Mouse (Mus musculus) liver, postnatal 0 days (tissue): ENCODE results near the gene Tmem238l. TPM values are rescaled to one million over a fixed set of nuclear protein-coding genes. Genes with fewer than 3 reads are reported as not detected.

Experiments used
- ATAC-seq: fragments of 200-750 bp; cut with Nextera tagmentation; 2 replicates; pipeline ENCODE4 v1.8.0; 2017; ENCODE audit warnings: mild to moderate bottlenecking, moderate library complexity
- DNase-seq: peaks from one replicate; pipeline ENCODE4 v3.0.0-alpha.2; 2016
- H3K27ac ChIP-seq: fragments of 300-500 bp; sonication (generic); 2 replicates; pipeline ENCODE4 v1.5.1; 2014; ENCODE audit warnings: antibody characterized with exemption, moderate library complexity, mild to moderate bottlenecking, low read depth
- H3K27me3 ChIP-seq: fragments of 300-500 bp; sonication (generic); 2 replicates; pipeline ENCODE4 v1.6.1; 2014; ENCODE audit warnings: low read length, control low read depth, mixed read lengths; ENCODE audit not compliant: insufficient read depth
- H3K36me3 ChIP-seq: fragments of 300-500 bp; sonication (generic); replicated peaks from 2 replicates; pipeline ENCODE4 v1.6.1; 2014; ENCODE audit warnings: mild to moderate bottlenecking, control low read depth, low read length, moderate library complexity, mixed read lengths; ENCODE audit not compliant: insufficient read depth
- H3K4me1 ChIP-seq: fragments of 300-500 bp; sonication (generic); 2 replicates; pipeline ENCODE4 v1.6.1; 2014; ENCODE audit warnings: antibody characterized with exemption, mild to moderate bottlenecking, control low read depth; ENCODE audit not compliant: insufficient read depth
- H3K4me2 ChIP-seq: fragments of 300-500 bp; sonication (generic); 2 replicates; pipeline ENCODE4 v1.6.1; 2014; ENCODE audit warnings: low read depth, mild to moderate bottlenecking, low read length, moderate library complexity, mixed read lengths
- H3K4me3 ChIP-seq: fragments of 300-500 bp; sonication (generic); 2 replicates; pipeline ENCODE4 v1.5.1; 2014; ENCODE audit warnings: low read depth, low read length
- H3K9ac ChIP-seq: fragments of 300-500 bp; sonication (generic); replicated peaks from 2 replicates; pipeline ENCODE4 v1.6.1; 2014; ENCODE audit warnings: mild to moderate bottlenecking, moderate library complexity
- H3K9me3 ChIP-seq: fragments of 300-500 bp; sonication (generic); 2 replicates; pipeline ENCODE4 v1.6.1; 2016; ENCODE audit warnings: mild to moderate bottlenecking, control low read depth, low read length, mixed read lengths
- CTCF ChIP-seq: sonication (generic); IDR thresholded peaks from 2 replicates; pipeline ENCODE4 v1.5.1; 2016; ENCODE audit warnings: antibody characterized with exemption, low read depth
- EP300 ChIP-seq: IDR thresholded peaks from 2 replicates; pipeline ENCODE4 v1.6.1; 2016; ENCODE audit warnings: antibody characterized with exemption, low read depth, mild to moderate bottlenecking
- WGBS: fragments of 180-500 bp; shearing (Covaris S2); extraction: QIAGEN DNeasy Blood & Tissue Kit; methylation state at CpG from one replicate; pipeline ENCODE4 v1.1.7; 2014; ENCODE audit not compliant: insufficient replicate concordance; 5-methylcytosine and 5-hydroxymethylcytosine counted together
- polyA plus RNA-seq: library from polyadenylated mRNA; unstranded; fragments of >200 nt; fragmentation: Nextera tagmentation; extraction: Ambion mirVana; gene quantifications from 2 replicates; pipeline ENCODE4 v1.2.1, GENCODE M21; 2015

The Tmem238l gene
- polyA plus RNA-seq, 1 experiment from 2014 or later, result not detected

- 65% methylated on average over 14 of the region's 14 CpGs for WGBS
- Histone ChIP-seq H3K27me3 (no peaks in the 10 kb centered on the region), H3K4me1 (no peaks in the 10 kb centered on the region), H3K9ac (no peak overlapping the region), H3K4me2 (no peak overlapping the region), H3K4me3 (no peak overlapping the region), H3K9me3 (no peaks in the 10 kb centered on the region), H3K27ac (no peak overlapping the region), H3K36me3 (no peaks in the 10 kb centered on the region)
- no peak for ATAC-seq
- TF ChIP-seq EP300, result no peak
- no peak for TF ChIP-seq CTCF
- DNase-seq, result no peak
Observed at GRCm38 (mm10) chr11:66998467-66999403, 42.3 kb downstream of the Tmem238l start.

- no peaks in the 10 kb centered on the region for H3K27me3 ChIP-seq
Observed at GRCm38 (mm10) chr11:67000671-67001070, 44.2 kb downstream of the Tmem238l start.

GRCm38 (mm10) chr11:67001717-67002116 lies 45.3 kb downstream of the Tmem238l start:
- H3K4me3 ChIP-seq, result no peak overlapping the region
- ATAC-seq (no peak), DNase-seq (no peak)
- no peak overlapping the region for H3K4me2 ChIP-seq
- no peak for TF ChIP-seq CTCF
- TF ChIP-seq EP300, result no peak
- H3K4me1 ChIP-seq, result no peaks in the 10 kb centered on the region
- no peaks in the 10 kb centered on the region for H3K9me3 ChIP-seq
- no peak overlapping the region for H3K9ac ChIP-seq
- WGBS, result 46% methylated on average over 1 of the region's 1 CpGs
- H3K27me3 ChIP-seq, result no peaks in the 10 kb centered on the region
- no peak overlapping the region for H3K27ac ChIP-seq
- H3K36me3 ChIP-seq, result no peaks in the 10 kb centered on the region

More at GRCm38 (mm10) chr11:67000671-67001070, 44.2 kb downstream of the Tmem238l start:
- Histone ChIP-seq H3K4me3 (no peak overlapping the region), H3K4me2 (no peak overlapping the region), H3K9ac (no peak overlapping the region), H3K27ac (no peak overlapping the region), H3K9me3 (no peaks in the 10 kb centered on the region), H3K4me1 (no peaks in the 10 kb centered on the region), H3K36me3 (no peaks in the 10 kb centered on the region)
- no peak for TF ChIP-seq CTCF
- no peak for TF ChIP-seq EP300
- DNase-seq, result no peak
- WGBS, result 81% methylated on average over 4 of the region's 4 CpGs
- no peak for ATAC-seq

- Histone ChIP-seq H3K4me2 (no peak overlapping the region), H3K9me3 (no peaks in the 10 kb centered on the region), H3K27ac (no peak overlapping the region), H3K4me3 (no peak overlapping the region), H3K4me1 (no peaks in the 10 kb centered on the region), H3K27me3 (no peaks in the 10 kb centered on the region), H3K9ac (no peak overlapping the region), H3K36me3 (no peaks in the 10 kb centered on the region)
- 31% methylated on average over 2 of the region's 2 CpGs for WGBS
- no peak for TF ChIP-seq EP300
- TF ChIP-seq CTCF, result no peak
- ATAC-seq, result no peak
- DNase-seq, result no peak
Observed at GRCm38 (mm10) chr11:67002911-67003310, 46.5 kb downstream of the Tmem238l start.

GRCm38 (mm10) chr11:67007961-67008360 lies 51.5 kb downstream of the Tmem238l start:
- no peak overlapping the region for H3K9ac ChIP-seq
- no peaks in the 10 kb centered on the region for H3K27me3 ChIP-seq
- ATAC-seq (no peak), DNase-seq (no peak)
- H3K4me1 ChIP-seq, result no peaks in the 10 kb centered on the region
- H3K27ac ChIP-seq, result no peak overlapping the region
- no peak overlapping the region for H3K4me2 ChIP-seq
- H3K36me3 ChIP-seq, result no peaks in the 10 kb centered on the region
- H3K9me3 ChIP-seq, result no peaks in the 10 kb centered on the region
- TF ChIP-seq CTCF, result no peak
- TF ChIP-seq EP300, result no peak
- H3K4me3 ChIP-seq, result no peak overlapping the region
- WGBS, result 85% methylated on average over 8 of the region's 8 CpGs

- no peaks in the 10 kb centered on the region for H3K36me3 ChIP-seq
- H3K9ac ChIP-seq, result no peak overlapping the region
- no peaks in the 10 kb centered on the region for H3K9me3 ChIP-seq
- ATAC-seq (no peak), DNase-seq (no peak)
- H3K27me3 ChIP-seq, result no peaks in the 10 kb centered on the region
- no peaks in the 10 kb centered on the region for H3K4me1 ChIP-seq
- H3K4me2 ChIP-seq, result no peak overlapping the region
- H3K4me3 ChIP-seq, result no peak overlapping the region
- no peak overlapping the region for H3K27ac ChIP-seq
- TF ChIP-seq CTCF, result no peak
- TF ChIP-seq EP300, result no peak
- 85% methylated on average over 4 of the region's 4 CpGs for WGBS
Observed at GRCm38 (mm10) chr11:67008528-67008927, 52.1 kb downstream of the Tmem238l start.
